Mouse (Mus musculus) intestine, postnatal 0 days (tissue): ENCODE data around the gene Gatm. TPM values are rescaled to one million over a fixed set of nuclear protein-coding genes. Genes with fewer than 3 reads are reported as not detected.

Source experiments
- ATAC-seq: fragments of 200-750 bp; cut with Nextera tagmentation; 2 replicates; pipeline ENCODE4 v1.8.0; 2017; ENCODE audit warnings: mild to moderate bottlenecking, moderate TSS enrichment, moderate library complexity
- H3K27ac ChIP-seq: fragments of 300-500 bp; sonication (generic); 2 replicates; pipeline ENCODE4 v1.5.1; 2014; ENCODE audit warnings: mild to moderate bottlenecking, low read depth, low read length, moderate library complexity
- H3K27me3 ChIP-seq: fragments of 300-500 bp; sonication (generic); replicated peaks from 2 replicates; pipeline ENCODE4 v1.6.1; 2014; ENCODE audit warnings: low read length, mixed read lengths; ENCODE audit not compliant: control insufficient read depth, insufficient read depth
- H3K36me3 ChIP-seq: fragments of 300-500 bp; sonication (generic); 2 replicates; pipeline ENCODE4 v1.6.1; 2014; ENCODE audit warnings: mild to moderate bottlenecking, moderate library complexity; ENCODE audit not compliant: control insufficient read depth, insufficient read depth
- H3K4me1 ChIP-seq: fragments of 300-500 bp; sonication (generic); replicated peaks from 2 replicates; pipeline ENCODE4 v1.6.1; 2014; ENCODE audit warnings: antibody characterized with exemption, low read length, mixed read lengths; ENCODE audit not compliant: control insufficient read depth, insufficient read depth
- H3K4me2 ChIP-seq: fragments of 300-500 bp; sonication (generic); replicated peaks from 2 replicates; pipeline ENCODE4 v1.6.1; 2014; ENCODE audit warnings: low read depth, mild to moderate bottlenecking, moderate library complexity
- H3K4me3 ChIP-seq: fragments of 300-500 bp; sonication (generic); 2 replicates; pipeline ENCODE4 v1.5.1; 2014; ENCODE audit warnings: low read depth, low read length
- H3K9ac ChIP-seq: fragments of 300-500 bp; sonication (generic); 2 replicates; pipeline ENCODE4 v1.6.1; 2014; ENCODE audit warnings: mild to moderate bottlenecking, low read depth, low read length
- H3K9me3 ChIP-seq: fragments of 300-500 bp; sonication (generic); 2 replicates; pipeline ENCODE4 v1.6.1; 2016; ENCODE audit warnings: mixed run types; ENCODE audit not compliant: control insufficient read depth
- CTCF ChIP-seq: sonication (generic); IDR thresholded peaks from 2 replicates; pipeline ENCODE4 v1.5.1; 2016; ENCODE audit warnings: low read depth, mild to moderate bottlenecking, control low read depth, antibody characterized with exemption, moderate library complexity
- WGBS: fragments of 180-500 bp; shearing (Covaris S2); extraction: QIAGEN DNeasy Blood & Tissue Kit; methylation state at CpG from one replicate; pipeline ENCODE4 v1.1.7; 2014; 5-methylcytosine and 5-hydroxymethylcytosine counted together
- polyA plus RNA-seq: library from polyadenylated mRNA; unstranded; fragments of >200 nt; fragmentation: Nextera tagmentation; extraction: Ambion mirVana; gene quantifications from 2 replicates; pipeline ENCODE4 v1.2.1, GENCODE M21; 2015

Gatm gene
- polyA plus RNA-seq, 1 experiment from 2014 or later: 184 TPM

DNA sequence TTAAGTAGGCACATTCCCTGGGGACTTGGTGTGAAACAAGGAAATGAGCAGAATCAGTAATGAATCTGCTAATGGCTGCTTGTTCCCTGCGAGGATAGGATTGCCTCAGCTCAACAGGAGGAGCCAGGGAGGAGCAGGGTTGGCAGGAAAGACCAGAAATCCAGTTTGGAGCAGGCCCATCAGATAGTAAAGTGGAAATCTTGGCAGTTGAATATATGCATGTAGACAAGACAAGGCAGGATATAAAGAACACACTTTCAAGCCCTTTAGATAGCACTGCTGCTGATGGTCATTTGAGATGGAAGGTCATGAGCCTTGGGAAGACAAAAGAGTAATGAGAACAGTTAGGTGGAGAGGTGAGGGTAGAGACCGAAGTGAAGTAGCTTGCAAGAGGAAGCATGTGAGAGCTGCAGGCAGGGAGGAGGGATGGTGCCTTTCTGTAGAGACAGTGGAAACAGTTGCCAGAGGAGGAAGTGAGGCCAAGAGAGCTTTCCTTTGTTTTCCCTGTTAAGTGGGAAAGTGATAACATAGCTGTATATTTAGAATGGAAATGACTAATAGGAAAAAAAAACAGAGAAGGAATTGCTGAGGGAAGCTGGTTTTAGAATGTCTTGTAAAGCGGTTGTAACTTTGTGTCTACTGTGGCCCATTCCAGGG lies 29.6 kb downstream of the Gatm start:
- H3K4me3 ChIP-seq: no peak overlapping the region
- H3K27ac ChIP-seq: no peak overlapping the region
- no peaks in the 10 kb centered on the region for H3K9me3 ChIP-seq
- no peaks in the 10 kb centered on the region for H3K36me3 ChIP-seq
- no peak for ATAC-seq
- no peak overlapping the region for H3K4me2 ChIP-seq
- H3K4me1 ChIP-seq: peaks cover 3% of the 10 kb centered on the region
- no peaks in the 10 kb centered on the region for H3K27me3 ChIP-seq
- 43% methylated on average over 3 of the region's 3 CpGs for WGBS
- H3K9ac ChIP-seq: no peak overlapping the region
- no peak for TF ChIP-seq CTCF

DNA sequence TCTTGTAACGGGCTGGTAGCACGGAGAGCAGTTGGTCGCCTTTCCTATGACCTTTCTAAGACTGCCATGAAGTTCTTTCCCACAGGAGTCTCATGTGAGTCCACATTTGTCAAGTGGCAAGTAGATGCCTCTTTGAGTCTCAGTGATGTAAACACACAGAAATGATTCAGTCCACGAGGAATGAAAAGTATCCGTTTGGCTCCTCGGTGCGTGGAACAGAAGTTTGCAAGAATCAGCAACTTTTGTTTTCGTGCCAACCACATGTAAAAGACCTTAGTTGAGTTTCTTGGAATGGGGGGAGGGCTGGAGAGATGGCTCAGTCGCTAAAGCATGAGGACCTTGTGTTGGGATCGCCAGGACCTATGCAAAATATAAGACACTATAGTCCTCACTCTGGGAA lies 30.7 kb downstream of the Gatm start:
- no peak overlapping the region for H3K4me2 ChIP-seq
- TF ChIP-seq CTCF: no peak
- no peak overlapping the region for H3K27ac ChIP-seq
- 55% methylated on average over 10 of the region's 10 CpGs for WGBS
- no peak overlapping the region for H3K4me3 ChIP-seq
- ATAC-seq: no peak
- no peaks in the 10 kb centered on the region for H3K27me3 ChIP-seq
- H3K9me3 ChIP-seq: no peaks in the 10 kb centered on the region
- H3K36me3 ChIP-seq: no peaks in the 10 kb centered on the region
- no peak overlapping the region for H3K9ac ChIP-seq
- peaks cover 3% of the 10 kb centered on the region for H3K4me1 ChIP-seq

DNA sequence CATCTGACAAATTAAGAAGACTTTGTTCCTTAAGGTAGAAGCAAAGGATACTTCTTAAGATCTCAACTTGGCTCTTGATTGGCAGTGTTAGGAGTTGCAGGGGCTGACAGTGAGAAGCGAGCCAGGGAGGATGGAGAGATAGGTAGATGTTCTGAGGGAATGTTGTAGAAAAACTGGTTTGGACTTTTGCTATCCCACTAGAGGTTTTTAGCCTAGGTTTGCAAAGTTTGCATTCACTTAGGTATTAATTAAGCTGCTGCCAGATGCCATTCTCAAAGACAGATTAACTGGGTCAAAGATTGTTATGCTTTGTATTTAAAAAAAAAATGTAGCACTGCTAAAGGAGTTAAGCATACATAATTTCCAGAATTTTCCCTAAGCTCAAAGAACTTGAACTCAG lies 33.8 kb downstream of the Gatm start:
- Histone ChIP-seq H3K4me3 (no peak overlapping the region), H3K36me3 (no peaks in the 10 kb centered on the region), H3K4me1 (peaks cover 3% of the 10 kb centered on the region), H3K9me3 (no peaks in the 10 kb centered on the region), H3K27me3 (no peaks in the 10 kb centered on the region), H3K4me2 (no peak overlapping the region), H3K27ac (no peak overlapping the region), H3K9ac (no peak overlapping the region)
- TF ChIP-seq CTCF: no peak
- no peak for ATAC-seq
- 71% methylated on average over 1 of the region's 1 CpGs for WGBS

DNA sequence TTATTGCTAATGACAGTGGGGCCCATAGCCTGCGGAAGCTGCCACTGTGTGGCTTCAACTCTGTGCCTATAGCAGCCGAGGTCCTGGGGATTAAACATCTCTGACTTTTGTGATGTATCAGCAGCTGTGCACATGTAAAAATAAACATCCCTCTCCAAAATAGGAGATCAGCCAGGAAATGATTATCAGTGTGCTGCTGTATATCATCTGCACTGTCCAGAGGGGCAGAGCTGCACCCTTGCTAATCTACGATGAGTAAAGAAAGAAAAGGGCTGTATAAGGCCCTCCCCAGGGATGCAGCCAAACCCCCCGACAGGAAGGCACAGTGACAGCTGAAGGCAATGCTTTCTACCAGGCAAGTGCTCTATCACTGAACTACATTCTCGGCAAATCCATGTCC lies 34.8 kb downstream of the Gatm start:
- WGBS: 21% methylated on average over 5 of the region's 5 CpGs
- no peak overlapping the region for H3K9ac ChIP-seq
- 0 out of 2 replicates have a peak overlapping the region, but pooled peaks have one; percentile 27 for H3K4me2 ChIP-seq
- H3K27me3 ChIP-seq: no peaks in the 10 kb centered on the region
- no peaks in the 10 kb centered on the region for H3K9me3 ChIP-seq
- H3K4me3 ChIP-seq: no peak overlapping the region
- H3K27ac ChIP-seq: no peak overlapping the region
- TF ChIP-seq CTCF: no peak
- no peaks in the 10 kb centered on the region for H3K36me3 ChIP-seq
- ATAC-seq: no peak
- H3K4me1 ChIP-seq: peaks cover 3% of the 10 kb centered on the region; the same call in 1 of the 2 replicates

DNA sequence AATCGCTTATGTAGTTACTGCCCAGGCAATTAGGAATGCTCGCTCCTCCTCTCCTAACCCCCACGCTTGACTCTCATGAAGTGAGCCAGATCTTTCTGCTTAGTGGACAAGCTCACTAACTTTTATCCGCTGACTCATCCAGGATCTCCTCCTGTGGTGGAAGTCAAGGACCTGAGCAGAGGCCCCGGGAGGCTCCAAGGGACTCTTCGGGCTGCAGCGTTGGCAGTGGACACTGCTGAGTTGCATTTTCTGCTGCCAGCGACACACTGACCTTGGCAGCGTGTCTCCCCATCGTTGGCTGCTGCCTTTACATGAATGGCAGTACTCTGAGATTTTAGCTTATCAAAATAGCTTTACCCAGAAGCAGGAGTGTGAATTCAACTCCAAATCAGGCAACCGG lies 35.6 kb downstream of the Gatm start:
- Histone ChIP-seq H3K36me3 (no peaks in the 10 kb centered on the region), H3K27me3 (no peaks in the 10 kb centered on the region), H3K4me1 (peaks cover 3% of the 10 kb centered on the region; the same call in 1 of the 2 replicates), H3K9ac (no peak overlapping the region), H3K9me3 (no peaks in the 10 kb centered on the region), H3K4me2 (no peak overlapping the region), H3K4me3 (no peak overlapping the region), H3K27ac (no peak overlapping the region; the same call in 1 of the 2 replicates)
- WGBS: 50% methylated on average over 11 of the region's 11 CpGs
- ATAC-seq: peak; percentile 85
- TF ChIP-seq CTCF: no peak

DNA sequence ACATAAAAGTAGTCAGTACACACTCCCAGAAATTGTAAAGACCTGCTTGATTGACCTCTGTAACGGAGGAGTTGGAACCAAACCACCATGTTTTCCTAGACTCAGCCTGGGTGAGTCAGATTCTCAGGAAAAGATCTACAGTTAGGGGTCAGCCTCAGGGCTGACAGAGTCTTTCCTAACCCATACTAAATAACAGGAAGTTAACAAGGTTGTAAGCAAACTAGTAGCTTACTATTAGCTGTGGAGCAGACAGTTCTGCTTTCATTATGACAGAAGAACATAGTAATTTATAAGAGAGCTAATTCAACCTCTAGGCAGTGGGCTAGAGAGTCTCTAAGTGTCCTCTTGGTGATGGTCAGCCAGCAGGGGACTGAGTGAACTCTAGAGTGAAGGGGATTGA lies 38.7 kb downstream of the Gatm start:
- 66% methylated on average over 1 of the region's 1 CpGs for WGBS

DNA sequence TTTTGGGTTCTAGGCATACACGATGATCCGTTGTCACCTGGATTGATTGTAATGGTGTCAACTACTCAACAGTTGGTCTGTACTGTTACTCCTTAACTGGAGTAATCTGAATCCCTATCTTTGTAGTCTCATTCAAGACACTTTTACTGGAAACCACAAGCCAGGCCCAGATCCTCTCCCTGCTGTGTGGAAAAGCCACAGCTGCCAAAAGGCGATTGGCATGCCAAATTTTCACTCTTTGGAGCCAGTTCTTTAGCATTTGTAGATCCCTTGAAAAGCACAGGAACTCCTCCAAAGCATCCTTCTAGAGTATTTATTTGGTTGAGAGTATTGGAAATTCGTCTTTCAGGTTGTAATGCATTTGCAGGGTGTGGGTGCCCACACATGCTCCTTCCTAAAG lies 39.8 kb downstream of the Gatm start:
- H3K4me1 ChIP-seq: no peaks in the 10 kb centered on the region
- H3K4me2 ChIP-seq: no peak overlapping the region
- no peak for TF ChIP-seq CTCF
- H3K9me3 ChIP-seq: no peaks in the 10 kb centered on the region
- H3K27me3 ChIP-seq: no peaks in the 10 kb centered on the region
- H3K4me3 ChIP-seq: no peak overlapping the region
- no peak overlapping the region for H3K27ac ChIP-seq
- H3K9ac ChIP-seq: no peak overlapping the region
- H3K36me3 ChIP-seq: no peaks in the 10 kb centered on the region
- 80% methylated on average over 4 of the region's 4 CpGs for WGBS
- no peak for ATAC-seq

More for the DNA sequence above, 38.7 kb downstream of the Gatm start:
- H3K4me3 ChIP-seq: no peak overlapping the region
- TF ChIP-seq CTCF: no peak
- H3K4me1 ChIP-seq: 0 out of 2 replicates have a peak, but pooled peaks cover 3% of the 10 kb centered on the region
- H3K36me3 ChIP-seq: no peaks in the 10 kb centered on the region
- no peaks in the 10 kb centered on the region for H3K9me3 ChIP-seq
- no peak overlapping the region for H3K4me2 ChIP-seq
- H3K9ac ChIP-seq: no peak overlapping the region
- no peaks in the 10 kb centered on the region for H3K27me3 ChIP-seq
- no peak overlapping the region for H3K27ac ChIP-seq
- no peak for ATAC-seq
